Mouse (Mus musculus): ENCODE results near the gene Onecut3. TPM values are rescaled to one million over a fixed set of nuclear protein-coding genes. Genes with fewer than 3 reads are reported as not detected.

Gene Onecut3
- total RNA-seq, 2 experiments from 2014 or later: not detected

DNA sequence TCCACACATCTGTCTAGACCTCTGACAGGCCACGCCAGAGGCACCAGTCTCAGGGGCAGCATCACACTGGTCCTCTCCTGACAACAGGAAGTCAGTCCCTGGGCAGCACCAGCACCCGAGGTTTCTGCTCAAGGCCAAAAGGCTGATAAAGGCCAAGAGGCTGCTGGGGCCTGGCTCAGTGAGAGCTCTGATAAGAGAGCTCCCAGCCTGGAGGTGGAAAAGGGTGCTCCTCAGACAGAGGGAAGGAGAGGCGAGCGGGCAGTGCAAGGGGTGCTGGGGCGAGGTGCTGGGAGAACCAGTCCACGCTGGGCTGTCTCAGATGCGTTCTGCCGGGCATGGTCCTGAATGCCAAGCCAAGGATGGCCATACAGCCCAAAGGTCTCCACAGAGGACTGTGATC, 58.9 kb downstream of the Onecut3 start:
- peak; percentile 35 for DNase-seq

- no peak for DNase-seq
Measured at GRCm38 (mm10) chr10:80553997-80554396, 59.4 kb downstream of the Onecut3 start.

DNA sequence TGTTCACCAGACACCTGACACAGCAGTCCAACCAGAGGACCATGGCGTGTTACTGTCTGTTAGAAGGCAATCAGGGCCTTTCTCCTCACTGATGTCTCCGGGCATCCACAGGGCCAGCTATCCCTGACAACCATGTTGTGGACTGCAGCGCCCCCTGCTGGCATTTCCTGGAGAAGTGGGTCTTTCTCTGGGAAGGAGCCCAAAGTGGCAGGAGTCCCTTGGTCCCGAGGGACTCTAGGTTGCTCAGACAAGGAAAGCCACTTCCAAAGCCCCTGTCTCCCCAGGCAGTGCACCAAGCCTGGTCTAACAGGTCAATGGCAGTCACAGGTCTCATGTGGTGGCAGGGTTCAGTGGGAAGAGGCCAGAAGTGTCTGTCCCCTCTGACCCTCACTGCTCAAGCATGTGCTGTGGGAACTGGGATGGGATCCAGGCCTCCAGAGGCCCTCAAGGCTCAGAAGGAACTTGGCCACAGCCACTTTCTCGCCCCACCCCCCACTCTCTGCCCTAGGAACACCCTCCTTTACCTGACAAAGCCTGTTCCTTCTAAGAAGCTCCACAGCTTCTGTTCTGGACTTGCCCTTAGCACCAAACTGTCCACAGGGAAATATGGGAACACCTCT, 62.8 kb downstream of the Onecut3 start:
- peak; percentile 94 for DNase-seq

- DNase-seq: no peak
Measured at GRCm38 (mm10) chr10:80559431-80559830, 64.8 kb downstream of the Onecut3 start.

GRCm38 (mm10) chr10:80560621-80561020, 66.0 kb downstream of the Onecut3 start:
- DNase-seq: peak; percentile 35

DNA sequence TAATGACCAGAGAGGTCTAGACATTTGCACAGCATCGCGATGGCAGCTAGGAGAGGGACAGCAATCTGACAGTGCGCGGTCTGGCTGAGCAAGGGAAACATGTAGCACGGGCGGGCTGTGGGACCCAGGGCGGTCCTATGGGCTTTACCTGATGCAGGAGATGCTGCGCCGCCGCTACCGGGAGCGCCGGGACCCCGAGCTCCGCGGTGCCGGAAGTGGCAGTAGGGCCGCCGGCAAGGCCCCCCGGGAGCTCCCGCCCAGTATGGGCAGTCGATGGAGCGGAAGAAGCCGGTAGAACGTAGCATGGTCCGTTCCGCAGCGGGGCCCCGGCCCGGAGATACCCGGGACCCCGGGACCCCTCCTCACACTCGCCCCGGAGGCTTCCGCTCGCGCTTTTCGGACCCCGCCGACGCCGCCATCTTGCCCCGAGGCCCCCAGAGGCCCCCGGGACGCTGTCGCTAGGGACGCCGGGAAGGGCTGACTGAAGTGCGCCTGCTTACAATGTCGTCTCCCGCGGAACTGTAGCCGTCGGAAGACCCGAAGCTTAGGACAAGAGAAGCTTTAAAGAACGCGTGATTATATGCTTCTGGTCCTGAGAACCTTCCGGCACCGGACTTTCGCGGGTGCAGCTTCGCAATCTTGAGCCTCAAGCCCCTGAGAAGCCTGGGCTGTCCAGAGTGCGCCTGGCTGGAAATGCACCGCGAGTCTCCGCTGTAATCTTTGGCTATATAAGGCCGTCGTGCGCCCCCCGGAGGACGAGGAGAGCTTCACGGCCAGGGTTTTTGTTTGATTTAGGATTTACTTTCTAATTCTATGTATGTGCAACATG, 66.7 kb downstream of the Onecut3 start, which contains the start of gene Rexo1:
TSS of gene Rexo1 (minus strand) at position 445 of the 829 bp plus-strand sequence.
- peak; percentile 95 for DNase-seq

DNA sequence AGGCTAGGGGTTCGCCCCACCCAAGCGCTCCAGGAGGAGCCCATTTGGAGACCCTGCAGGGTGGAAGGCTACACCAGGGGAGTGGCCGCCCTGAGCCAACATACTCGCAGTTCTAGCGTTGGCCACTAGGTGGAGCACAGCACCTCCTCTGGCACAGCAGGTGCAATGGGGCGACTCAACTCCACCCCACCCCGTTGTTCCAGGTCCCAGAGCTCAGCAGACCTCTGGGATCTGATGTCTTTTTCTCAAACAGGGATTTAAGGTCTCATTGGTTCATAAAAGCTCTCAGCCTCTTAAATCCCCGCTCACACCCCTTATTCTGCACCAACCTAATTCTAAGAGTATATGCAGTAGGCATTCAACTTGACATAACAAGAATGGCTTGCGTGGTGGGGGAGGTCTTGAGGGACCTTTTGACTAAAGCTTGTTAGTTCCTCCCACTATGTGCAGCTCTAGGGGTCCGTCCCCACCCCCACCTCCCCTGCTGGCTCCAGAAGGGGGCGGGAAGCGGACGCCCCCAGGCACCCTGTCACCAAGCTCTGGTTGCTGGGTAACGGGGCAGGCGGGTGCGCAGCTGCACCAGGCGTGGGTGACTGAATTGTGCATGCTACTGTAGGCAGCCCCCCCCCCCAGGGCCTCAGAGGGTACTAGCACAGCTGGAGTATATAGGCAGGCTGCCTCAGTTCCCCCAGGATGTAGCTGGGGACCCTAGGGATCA, 71.9 kb downstream of the Onecut3 start:
- peak; percentile 92 for DNase-seq

Other genes starting within 250 kb of the Onecut3 start
- gene Ndufs7, start 245.7 kb upstream of the Onecut3 start, total RNA-seq (2021): 100 to 1,000 TPM; 470 to 572 TPM
- 100 to 1,000 TPM; 164 to 167 TPM for gene Gamt, start 233.8 kb upstream of the Onecut3 start, total RNA-seq (2021)
- 100 to 1,000 TPM in 1 of 2 experiments, 10 to 100 TPM in 1; 93.6 to 121 TPM for gene Dazap1, start 233.3 kb upstream of the Onecut3 start, total RNA-seq (2021)
- gene Rps15, start 202.4 kb upstream of the Onecut3 start, total RNA-seq (2021): 1,000 to 10,000 TPM; 1,216 to 1,243 TPM
- gene Apc2, start 198.9 kb upstream of the Onecut3 start, total RNA-seq (2021): 1 to 10 TPM; 2.7 to 5.6 TPM
- gene 2310011J03Rik, start 174.3 kb upstream of the Onecut3 start, total RNA-seq (2021): 10 to 100 TPM; 24.0 to 26.7 TPM
- 1 to 10 TPM; 4.1 to 7.6 TPM for gene Pcsk4, start 165.3 kb upstream of the Onecut3 start, total RNA-seq (2021)
- 10 to 100 TPM; 38.4 to 61.8 TPM for gene Reep6, start 164.9 kb upstream of the Onecut3 start, total RNA-seq (2021)
- 10 to 100 TPM in 1 of 2 experiments, 1 to 10 TPM in 1; 7.6 to 18.7 TPM for gene Adamtsl5, start 146.4 kb upstream of the Onecut3 start, total RNA-seq (2021)
- under 1 TPM in 1 of 2 experiments, not detected in 1; 0.12 TPM for gene Plk5, start 138.4 kb upstream of the Onecut3 start, total RNA-seq (2021)
- 10 to 100 TPM; 19.6 to 21.8 TPM for gene Mex3d, start 107.2 kb upstream of the Onecut3 start, total RNA-seq (2021)
- gene Mbd3, start 95.3 kb upstream of the Onecut3 start, total RNA-seq (2021): 100 to 1,000 TPM; 103 to 113 TPM
- 1,000 to 10,000 TPM; 1,321 to 1,365 TPM for gene Uqcr11, start 88.0 kb upstream of the Onecut3 start, total RNA-seq (2021)
- gene Tcf3, start 61.2 kb upstream of the Onecut3 start, total RNA-seq (2021): 10 to 100 TPM; 58.1 to 77.1 TPM
- under 1 TPM; 0.27 to 0.36 TPM for gene Atp8b3, start 44.3 kb downstream of the Onecut3 start, total RNA-seq (2021)
- gene Rexo1, start 66.7 kb downstream of the Onecut3 start, total RNA-seq (2021): 10 to 100 TPM; 31.9 to 44.5 TPM
- 10 to 100 TPM; 12.4 to 14.1 TPM for gene Klf16, start 82.5 kb downstream of the Onecut3 start, total RNA-seq (2021)
- 100 to 1,000 TPM; 108 to 113 TPM for gene Abhd17a, start 95.5 kb downstream of the Onecut3 start, total RNA-seq (2021)
- gene Scamp4, start 108.0 kb downstream of the Onecut3 start, total RNA-seq (2021): 10 to 100 TPM; 41.8 to 42.3 TPM
- 1 to 10 TPM; 3.9 to 5.1 TPM for gene Adat3, start 108.0 kb downstream of the Onecut3 start, total RNA-seq (2021)
- 1 to 10 TPM; 1.6 to 2.7 TPM for gene Gm49322, start 111.2 kb downstream of the Onecut3 start, total RNA-seq (2021)
- gene Csnk1g2, start 128.0 kb downstream of the Onecut3 start, total RNA-seq (2021): 100 to 1,000 TPM; 121 to 131 TPM
- gene Btbd2, start 162.2 kb downstream of the Onecut3 start, total RNA-seq (2021): 10 to 100 TPM; 50.4 to 65.3 TPM
- gene Mknk2, start 183.3 kb downstream of the Onecut3 start, total RNA-seq (2021): 100 to 1,000 TPM; 249 to 298 TPM
- 10 to 100 TPM; 17.7 to 20.1 TPM for gene Mob3a, start 207.1 kb downstream of the Onecut3 start, total RNA-seq (2021)
- 10 to 100 TPM in 1 of 2 experiments, 1 to 10 TPM in 1; 6.9 to 13.1 TPM for gene Izumo4, start 207.3 kb downstream of the Onecut3 start, total RNA-seq (2021)
- 10 to 100 TPM; 64.7 to 82.6 TPM for gene Ap3d1, start 247.4 kb downstream of the Onecut3 start, total RNA-seq (2021)